Mouse (Mus musculus) neural tube, embryonic 11.5 days (tissue): ENCODE measurements around the gene Npas3. TPM values are rescaled to one million over a fixed set of nuclear protein-coding genes. Genes with fewer than 3 reads are reported as not detected.

Source experiments
- ATAC-seq: fragments of 200-750 bp; cut with Nextera tagmentation; 2 replicates; pipeline ENCODE4 v1.8.0; 2017; ENCODE audit warnings: moderate number of reproducible peaks, mild to moderate bottlenecking, moderate TSS enrichment, moderate library complexity; ENCODE audit not compliant: insufficient read depth, low FRiP score, low TSS enrichment
- DNase-seq: peaks from one replicate; pipeline ENCODE4 v3.0.0-alpha.2; 2015; ENCODE audit warnings: low spot score
- H3K27ac ChIP-seq: fragments of 300-500 bp; sonication (generic); 2 replicates; pipeline ENCODE4 v1.5.1; 2014; ENCODE audit warnings: low read depth, mild to moderate bottlenecking, low read length
- H3K27me3 ChIP-seq: fragments of 300-500 bp; sonication (generic); 2 replicates; pipeline ENCODE4 v1.6.1; 2014; ENCODE audit warnings: mild to moderate bottlenecking, low read length, mixed read lengths; ENCODE audit not compliant: control insufficient read depth, insufficient read depth
- H3K36me3 ChIP-seq: fragments of 300-500 bp; sonication (generic); 2 replicates; pipeline ENCODE4 v1.6.1; 2014; ENCODE audit warnings: mild to moderate bottlenecking, low read length, moderate library complexity, mixed read lengths; ENCODE audit not compliant: control insufficient read depth, insufficient read depth
- H3K4me1 ChIP-seq: fragments of 300-500 bp; sonication (generic); 2 replicates; pipeline ENCODE4 v1.6.1; 2014; ENCODE audit warnings: low read length, mixed read lengths; ENCODE audit not compliant: control insufficient read depth, insufficient read depth
- H3K4me2 ChIP-seq: fragments of 300-500 bp; sonication (generic); 2 replicates; pipeline ENCODE4 v1.6.1; 2014; ENCODE audit warnings: low read depth, mild to moderate bottlenecking, moderate library complexity
- H3K4me3 ChIP-seq: fragments of 300-500 bp; sonication (generic); 2 replicates; pipeline ENCODE4 v1.5.1; 2014; ENCODE audit warnings: low read depth, low read length
- H3K9ac ChIP-seq: fragments of 300-500 bp; sonication (generic); 2 replicates; pipeline ENCODE4 v1.6.1; 2014; ENCODE audit warnings: mild to moderate bottlenecking, low read length
- H3K9me3 ChIP-seq: fragments of 300-500 bp; sonication (generic); 2 replicates; pipeline ENCODE4 v1.6.1; 2016; ENCODE audit warnings: low read length; ENCODE audit not compliant: control insufficient read depth
- WGBS: fragments of 180-500 bp; shearing (Covaris S2); extraction: QIAGEN DNeasy Blood & Tissue Kit; methylation state at CpG from one replicate; pipeline ENCODE4 v1.1.7; 2014; 5-methylcytosine and 5-hydroxymethylcytosine counted together
- polyA plus RNA-seq: library from polyadenylated mRNA; unstranded; fragments of >200 nt; fragmentation: Nextera tagmentation; extraction: Ambion mirVana; gene quantifications from 2 replicates; pipeline ENCODE4 v1.2.1, GENCODE M21; 2014

Gene Npas3
- polyA plus RNA-seq, 1 experiment from 2014 or later, result 18.0 TPM

DNA sequence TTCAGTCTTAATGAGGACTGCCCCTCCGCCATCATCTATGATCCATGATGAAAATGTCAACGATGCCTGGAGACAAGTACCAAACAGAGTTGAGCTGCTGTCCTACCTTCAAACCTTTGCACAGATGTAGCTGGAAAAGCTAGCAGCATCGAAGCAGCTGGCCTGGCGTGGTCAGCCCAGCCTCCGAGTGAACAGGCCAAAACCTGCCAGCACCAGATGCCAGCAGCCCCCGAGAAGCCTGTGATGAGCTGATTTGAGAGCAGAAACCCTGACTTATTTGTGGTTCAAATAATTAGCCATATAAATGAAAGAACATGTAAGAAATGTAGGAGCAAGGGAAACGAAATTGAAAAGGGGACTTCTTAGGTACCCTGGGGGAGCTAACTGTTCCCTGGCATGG lies 473.7 kb downstream of the Npas3 start:
- H3K9ac ChIP-seq, result no peak overlapping the region
- no peaks in the 10 kb centered on the region for H3K9me3 ChIP-seq
- no peak overlapping the region for H3K4me3 ChIP-seq
- DNase-seq (no peak), ATAC-seq (no peak)
- H3K27me3 ChIP-seq, result no peaks in the 10 kb centered on the region
- H3K27ac ChIP-seq, result no peak overlapping the region
- no peak overlapping the region for H3K4me2 ChIP-seq
- no peaks in the 10 kb centered on the region for H3K36me3 ChIP-seq
- 90% methylated on average over 7 of the region's 7 CpGs for WGBS
- no peaks in the 10 kb centered on the region for H3K4me1 ChIP-seq

GRCm38 (mm10) chr12:53722718-53723698 lies 474.5 kb downstream of the Npas3 start:
- WGBS, result 91% methylated on average over 15 of the region's 15 CpGs

GRCm38 (mm10) chr12:53729275-53729674 lies 480.8 kb downstream of the Npas3 start:
- no peak for ATAC-seq
- Histone ChIP-seq H3K4me3 (no peak overlapping the region), H3K9me3 (no peaks in the 10 kb centered on the region), H3K27me3 (no peaks in the 10 kb centered on the region), H3K36me3 (no peaks in the 10 kb centered on the region), H3K9ac (no peak overlapping the region), H3K4me1 (peaks cover 6% of the 10 kb centered on the region; the same call in 1 of the 2 replicates), H3K27ac (no peak overlapping the region), H3K4me2 (no peak overlapping the region)
- DNase-seq, result no peak
- 65% methylated on average over 5 of the region's 5 CpGs for WGBS

More at GRCm38 (mm10) chr12:53722718-53723698, 474.5 kb downstream of the Npas3 start:
- Histone ChIP-seq H3K27ac (no peak overlapping the region), H3K9ac (no peak overlapping the region), H3K4me1 (no peaks in the 10 kb centered on the region), H3K4me3 (no peak overlapping the region), H3K9me3 (no peaks in the 10 kb centered on the region), H3K27me3 (no peaks in the 10 kb centered on the region), H3K36me3 (no peaks in the 10 kb centered on the region), H3K4me2 (no peak overlapping the region)
- no peak for DNase-seq
- ATAC-seq, result no peak

GRCm38 (mm10) chr12:53738549-53739292 lies 490.2 kb downstream of the Npas3 start:
- Histone ChIP-seq H3K9me3 (no peaks in the 10 kb centered on the region), H3K27me3 (no peaks in the 10 kb centered on the region), H3K4me2 (no peak overlapping the region), H3K36me3 (no peaks in the 10 kb centered on the region), H3K4me1 (peaks cover 5% of the 10 kb centered on the region; the same call in 1 of the 2 replicates), H3K9ac (no peak overlapping the region), H3K27ac (no peak overlapping the region), H3K4me3 (no peak overlapping the region)
- DNase-seq (no peak), ATAC-seq (no peak)
- WGBS, result 41% methylated on average over 16 of the region's 16 CpGs

- no peaks in the 10 kb centered on the region for H3K4me1 ChIP-seq
- H3K27ac ChIP-seq, result no peak overlapping the region
- H3K4me2 ChIP-seq, result no peak overlapping the region
- DNase-seq, result no peak
- no peaks in the 10 kb centered on the region for H3K9me3 ChIP-seq
- no peak for ATAC-seq
- H3K36me3 ChIP-seq, result no peaks in the 10 kb centered on the region
- no peak overlapping the region for H3K4me3 ChIP-seq
- no peaks in the 10 kb centered on the region for H3K27me3 ChIP-seq
- H3K9ac ChIP-seq, result no peak overlapping the region
- WGBS, result 45% methylated on average over 5 of the region's 5 CpGs
Measured at GRCm38 (mm10) chr12:53746653-53747052, 498.2 kb downstream of the Npas3 start.

- Histone ChIP-seq H3K27me3 (no peaks in the 10 kb centered on the region), H3K4me1 (0 out of 2 replicates have a peak, but pooled peaks cover 3% of the 10 kb centered on the region), H3K36me3 (no peaks in the 10 kb centered on the region), H3K9ac (no peak overlapping the region), H3K9me3 (no peaks in the 10 kb centered on the region), H3K27ac (no peak overlapping the region), H3K4me3 (no peak overlapping the region), H3K4me2 (no peak overlapping the region)
- WGBS, result 72% methylated on average over 4 of the region's 4 CpGs
- DNase-seq, result no peak
- no peak for ATAC-seq
Measured at GRCm38 (mm10) chr12:53749375-53749774, 500.9 kb downstream of the Npas3 start.

DNA sequence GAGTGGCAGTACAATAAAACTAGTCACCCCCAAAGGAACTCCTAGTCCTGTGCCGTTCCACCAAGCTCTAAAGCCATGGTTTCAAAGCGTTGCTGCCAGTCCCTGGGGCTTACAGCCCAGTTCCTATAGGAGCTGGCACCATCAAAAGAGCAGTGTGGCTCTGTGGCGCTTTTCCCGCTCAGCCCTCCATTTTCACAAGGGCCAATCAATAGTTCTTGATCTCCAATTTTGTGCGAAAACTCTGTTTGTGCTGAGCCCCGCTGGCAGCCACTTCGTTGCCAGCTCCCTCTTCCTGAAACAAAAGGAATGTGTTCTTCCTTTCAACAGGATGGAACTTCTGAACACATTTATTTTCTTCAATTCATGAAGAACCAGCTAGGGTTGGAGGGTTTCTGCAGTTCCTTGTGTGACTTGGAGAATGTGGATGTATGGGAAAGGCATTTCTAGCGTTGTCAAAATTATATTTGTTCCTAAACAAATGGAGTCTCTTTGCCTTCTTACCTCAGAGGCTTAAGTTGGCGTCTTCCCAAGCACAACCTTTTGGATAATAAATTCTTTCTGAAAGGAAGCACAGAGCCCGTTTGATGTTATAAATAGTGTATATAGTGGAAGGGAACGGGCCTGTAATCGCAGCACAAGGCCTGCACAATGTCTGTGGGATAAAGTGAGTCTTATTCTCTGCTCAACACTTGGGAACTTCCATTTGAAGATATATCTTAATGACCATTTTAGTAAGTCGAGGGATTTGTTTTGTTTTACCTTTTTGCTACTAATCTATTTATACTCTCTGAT lies 504.0 kb downstream of the Npas3 start:
- Histone ChIP-seq H3K27me3 (no peaks in the 10 kb centered on the region), H3K4me1 (0 out of 2 replicates have a peak, but pooled peaks cover 3% of the 10 kb centered on the region), H3K4me3 (no peak overlapping the region), H3K9me3 (no peaks in the 10 kb centered on the region), H3K36me3 (no peaks in the 10 kb centered on the region), H3K27ac (no peak overlapping the region), H3K9ac (no peak overlapping the region), H3K4me2 (no peak overlapping the region)
- WGBS, result 84% methylated on average over 13 of the region's 13 CpGs
- ATAC-seq (no peak), DNase-seq (no peak)

GRCm38 (mm10) chr12:53753368-53753937 lies 505.0 kb downstream of the Npas3 start:
- no peak for ATAC-seq
- no peak overlapping the region for H3K4me2 ChIP-seq
- no peaks in the 10 kb centered on the region for H3K9me3 ChIP-seq
- H3K27ac ChIP-seq, result no peak overlapping the region
- H3K36me3 ChIP-seq, result no peaks in the 10 kb centered on the region
- WGBS, result 76% methylated on average over 13 of the region's 13 CpGs
- no peak for DNase-seq
- 0 out of 2 replicates have a peak, but pooled peaks cover 3% of the 10 kb centered on the region for H3K4me1 ChIP-seq
- H3K9ac ChIP-seq, result no peak overlapping the region
- H3K27me3 ChIP-seq, result no peaks in the 10 kb centered on the region
- no peak overlapping the region for H3K4me3 ChIP-seq
